Mouse (Mus musculus): ENCODE data around the gene Slc35e4. TPM values are rescaled to one million over a fixed set of nuclear protein-coding genes. Genes with fewer than 3 reads are reported as not detected.
"Not testable (repeated sequence)": the region's sequence is repeated elsewhere in the genome, so short reads cannot be mapped to it uniquely, and the experiment has no call there.

Gene Slc35e4
- 10.8 and 14.5 TPM in 2 replicates for polyA plus RNA-seq (2014; fragmentation: Nextera tagmentation; extraction: Ambion mirVana)

DNA sequence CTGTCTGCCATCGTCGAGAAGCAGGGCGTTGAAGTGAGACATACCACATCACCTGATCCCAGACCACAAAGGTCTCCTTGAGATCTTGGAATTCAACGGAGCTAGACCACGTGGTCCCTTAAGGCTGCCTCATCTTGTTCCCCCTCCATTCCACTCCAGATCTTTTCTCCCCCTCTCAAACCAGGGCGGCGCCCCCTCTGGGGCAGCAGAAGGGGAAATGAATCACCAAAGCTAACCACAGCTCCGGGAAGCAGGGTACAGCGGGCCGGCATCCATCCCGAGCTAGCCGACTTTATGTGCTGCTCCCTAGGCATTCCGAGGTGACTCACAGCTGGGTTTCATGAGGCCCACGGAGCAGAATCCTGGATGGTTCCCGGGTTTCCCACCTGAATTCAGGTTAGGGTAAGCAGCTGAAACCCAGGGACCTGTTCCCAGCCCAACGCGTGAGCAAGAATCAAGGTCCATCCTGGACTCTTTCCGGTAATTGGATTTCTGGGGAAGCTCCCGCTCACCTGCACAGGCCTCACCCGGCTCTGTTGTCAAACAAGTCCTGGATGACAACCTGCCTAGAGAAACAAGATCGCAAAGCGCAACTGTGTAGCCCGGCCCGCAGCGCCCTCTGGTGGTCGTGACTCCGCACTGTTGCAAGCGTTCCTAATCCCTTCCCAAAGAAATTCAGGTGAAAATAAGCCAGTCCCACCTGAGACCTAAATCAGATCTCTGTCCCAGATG is at the start of gene Slc35e4:
Slc35e4 (minus strand) TSS at position 556 of the 732 bp plus-strand sequence.
- Histone ChIP-seq H3K9me3 (ENCODE audit: control insufficient read depth, low read length) (no peaks in the 10 kb centered on the region), H3K27me3 (ENCODE audit: control insufficient read depth, insufficient read depth, low read length) (0 out of 2 replicates have a peak, but pooled peaks cover 4% of the 10 kb centered on the region), H3K4me1 (ENCODE audit: control insufficient read depth, insufficient read depth, low read length) (peaks cover 33% of the 10 kb centered on the region), H3K27ac (replicated peaks; ENCODE audit: low read depth, low read length) (peak within 1 kb of the TSS; percentile 74), H3K36me3 (ENCODE audit: control insufficient read depth, insufficient read depth, low read length) (no peaks in the 10 kb centered on the region), H3K4me2 (ENCODE audit: low read length) (peak within 1 kb of the TSS; percentile 90), H3K9ac (replicated peaks; ENCODE audit: low read length) (peak within 1 kb of the TSS; percentile 60), H3K4me3 (replicated peaks; ENCODE audit: low read depth, low read length) (peak within 1 kb of the TSS; percentile 59)
- peak; percentile 93 for DNase-seq
- peak; percentile 58; the same call in 1 of the 2 replicates for ATAC-seq (ENCODE audit: low FRiP score, low TSS enrichment)
- under 1% methylated on average over 28 of the region's 28 CpGs for WGBS

DNA sequence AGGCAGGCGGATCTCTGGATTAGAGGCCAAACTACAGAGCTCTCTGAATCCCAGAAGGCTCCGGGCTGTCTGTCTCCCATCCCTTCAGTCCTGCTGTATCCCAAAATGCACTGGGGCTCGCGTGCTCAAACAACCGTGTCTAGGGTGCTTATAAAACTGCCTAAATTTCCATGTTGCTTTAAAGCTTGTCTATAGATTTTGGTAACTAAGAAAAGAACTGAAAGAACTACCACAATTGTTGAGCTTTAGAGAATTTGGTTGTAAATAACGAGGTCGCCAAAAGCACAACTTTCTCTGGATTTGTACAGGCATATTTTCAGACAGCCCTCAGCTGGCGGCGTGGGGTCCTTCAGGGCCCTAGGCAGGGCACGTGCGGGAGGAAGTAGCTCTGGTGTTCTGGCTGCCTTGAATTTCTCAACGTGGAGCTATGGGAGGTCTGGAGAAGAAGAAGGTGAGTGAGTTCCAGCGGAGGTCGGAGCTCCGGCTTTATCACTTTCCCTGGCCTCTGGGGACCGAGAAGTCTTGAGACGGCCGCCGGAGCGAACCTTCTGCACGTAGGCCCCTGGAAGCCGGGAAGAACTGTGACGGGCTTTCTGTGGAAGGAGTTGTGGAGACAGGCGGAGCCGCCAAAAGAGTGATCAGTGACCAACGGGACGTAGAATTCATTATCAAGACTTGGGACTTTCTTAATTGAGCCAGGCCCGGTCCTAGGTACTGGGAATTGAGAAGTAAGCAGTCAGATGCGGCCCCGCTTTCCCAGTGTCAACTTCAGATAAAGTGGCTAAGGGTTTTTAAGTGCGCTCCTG is 49.3 kb upstream of the Slc35e4 start, which contains the start of gene Pes1:
Pes1 (plus strand) TSS at position 366 of the 806 bp plus-strand sequence.
- peak within 1 kb of the TSS; percentile 76 for H3K4me3 ChIP-seq (replicated peaks; ENCODE audit: low read depth, low read length)
- peak within 1 kb of the TSS; percentile 52 for H3K27ac ChIP-seq (replicated peaks; ENCODE audit: low read depth, low read length)
- peak within 1 kb of the TSS; percentile 68 for H3K9ac ChIP-seq (replicated peaks; ENCODE audit: low read length)
- H3K27me3 ChIP-seq (ENCODE audit: control insufficient read depth, insufficient read depth, low read length) = no peaks in the 10 kb centered on the region
- peaks cover 11% of the 10 kb centered on the region for H3K36me3 ChIP-seq (ENCODE audit: control insufficient read depth, insufficient read depth, low read length)
- under 1% methylated on average over 31 of the region's 31 CpGs for WGBS
- H3K4me2 ChIP-seq (ENCODE audit: low read length) = peak within 1 kb of the TSS; percentile 68
- H3K9me3 ChIP-seq (ENCODE audit: control insufficient read depth, low read length) = no peaks in the 10 kb centered on the region
- peak; percentile 93 for ATAC-seq (ENCODE audit: low FRiP score, low TSS enrichment)
- H3K4me1 ChIP-seq (ENCODE audit: control insufficient read depth, insufficient read depth, low read length) = peaks cover 11% of the 10 kb centered on the region
- DNase-seq = peak; percentile 92

DNA sequence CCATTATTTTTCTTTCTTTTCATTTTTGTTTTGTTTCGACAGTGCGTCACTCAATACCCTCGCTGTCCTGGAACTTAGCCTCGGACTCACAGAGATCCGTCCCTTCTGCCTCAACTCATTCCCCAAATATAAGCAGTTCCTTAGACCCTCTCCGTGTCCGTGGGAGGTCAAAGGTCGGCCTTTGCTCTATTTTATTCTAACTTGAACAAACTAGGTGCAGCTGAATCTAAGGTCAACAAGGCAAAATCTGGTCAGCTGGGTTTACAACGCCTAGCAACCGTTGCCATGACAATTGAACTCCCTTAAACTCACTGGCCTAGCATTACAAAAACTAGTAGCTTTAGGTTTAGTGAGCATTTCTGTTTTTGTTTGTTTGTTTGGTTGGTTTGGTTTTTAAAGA is 48.7 kb upstream of the Slc35e4 start:
- Histone ChIP-seq H3K9me3 (ENCODE audit: control insufficient read depth, low read length) (no peaks in the 10 kb centered on the region), H3K27me3 (ENCODE audit: control insufficient read depth, insufficient read depth, low read length) (no peaks in the 10 kb centered on the region), H3K4me2 (ENCODE audit: low read length) (peak overlapping the region; percentile 68), H3K9ac (replicated peaks; ENCODE audit: low read length) (peak overlapping the region; percentile 68; the same call in 1 of the 2 replicates), H3K4me1 (ENCODE audit: control insufficient read depth, insufficient read depth, low read length) (peaks cover 11% of the 10 kb centered on the region), H3K27ac (replicated peaks; ENCODE audit: low read depth, low read length) (no peak overlapping the region), H3K36me3 (ENCODE audit: control insufficient read depth, insufficient read depth, low read length) (peaks cover 5% of the 10 kb centered on the region; the same call in 1 of the 2 replicates), H3K4me3 (replicated peaks; ENCODE audit: low read depth, low read length) (peak overlapping the region; percentile 76)
- DNase-seq = no peak
- no peak for ATAC-seq (ENCODE audit: low FRiP score, low TSS enrichment)
- 80% methylated on average over 10 of the region's 10 CpGs for WGBS

DNA sequence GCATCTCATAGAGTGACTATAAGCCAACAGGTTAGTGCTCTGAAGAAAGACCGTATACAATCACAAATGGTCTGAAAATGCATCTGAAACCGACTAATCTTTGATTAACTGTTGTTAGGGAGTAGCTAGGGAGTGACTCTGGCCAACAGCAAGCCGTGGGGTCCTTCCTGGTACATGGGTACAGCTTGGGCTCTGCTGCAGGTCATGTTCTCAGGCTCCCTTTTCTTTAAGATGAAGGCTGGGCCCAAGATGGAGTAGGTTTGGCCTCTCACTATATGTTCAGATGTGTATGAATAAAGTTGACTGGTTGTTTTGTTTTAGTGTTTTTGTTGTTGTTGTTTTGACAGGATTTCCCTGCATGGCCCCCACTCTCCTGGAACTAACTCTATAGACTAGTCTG is 47.3 kb upstream of the Slc35e4 start:
- Histone ChIP-seq H3K27ac (replicated peaks; ENCODE audit: low read depth, low read length) (no peak overlapping the region), H3K36me3 (ENCODE audit: control insufficient read depth, insufficient read depth, low read length) (no peaks in the 10 kb centered on the region), H3K9me3 (ENCODE audit: control insufficient read depth, low read length) (no peaks in the 10 kb centered on the region), H3K4me2 (ENCODE audit: low read length) (no peak overlapping the region), H3K4me3 (replicated peaks; ENCODE audit: low read depth, low read length) (no peak overlapping the region), H3K4me1 (ENCODE audit: control insufficient read depth, insufficient read depth, low read length) (peaks cover 11% of the 10 kb centered on the region), H3K27me3 (ENCODE audit: control insufficient read depth, insufficient read depth, low read length) (no peaks in the 10 kb centered on the region), H3K9ac (replicated peaks; ENCODE audit: low read length) (no peak overlapping the region)
- DNase-seq (no peak), ATAC-seq (ENCODE audit: low FRiP score, low TSS enrichment) (no peak)
- WGBS = 66% methylated on average over 3 of the region's 3 CpGs

DNA sequence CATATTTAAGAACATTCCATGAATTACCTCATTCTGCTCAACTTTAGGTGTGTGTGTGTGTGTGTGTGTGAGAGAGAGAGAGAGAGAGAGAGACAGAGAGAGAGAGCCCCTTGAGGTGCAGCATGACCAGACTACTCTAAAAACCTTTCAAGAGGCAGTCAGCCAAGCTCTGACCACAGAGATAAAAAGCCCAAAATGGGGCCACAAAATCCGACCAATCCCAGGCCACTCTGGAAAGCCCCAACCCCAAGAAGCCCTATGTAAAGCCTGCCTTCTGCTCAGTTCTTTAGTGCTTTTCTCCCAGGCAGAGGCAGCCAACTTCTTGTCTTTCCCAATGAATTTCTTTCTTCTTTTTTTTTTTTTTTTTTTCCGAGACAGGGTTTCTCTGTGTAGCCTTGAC is 46.4 kb upstream of the Slc35e4 start:
- H3K9me3 ChIP-seq (ENCODE audit: control insufficient read depth, low read length) = no peaks in the 10 kb centered on the region
- no peaks in the 10 kb centered on the region for H3K36me3 ChIP-seq (ENCODE audit: control insufficient read depth, insufficient read depth, low read length)
- no peak overlapping the region for H3K4me3 ChIP-seq (replicated peaks; ENCODE audit: low read depth, low read length)
- peaks cover 11% of the 10 kb centered on the region for H3K4me1 ChIP-seq (ENCODE audit: control insufficient read depth, insufficient read depth, low read length)
- WGBS = 55% methylated on average over 2 of the region's 2 CpGs
- DNase-seq = no peak
- no peak overlapping the region for H3K27ac ChIP-seq (replicated peaks; ENCODE audit: low read depth, low read length)
- no peak for ATAC-seq (ENCODE audit: low FRiP score, low TSS enrichment)
- no peaks in the 10 kb centered on the region for H3K27me3 ChIP-seq (ENCODE audit: control insufficient read depth, insufficient read depth, low read length)
- no peak overlapping the region for H3K4me2 ChIP-seq (ENCODE audit: low read length)
- no peak overlapping the region for H3K9ac ChIP-seq (replicated peaks; ENCODE audit: low read length)

DNA sequence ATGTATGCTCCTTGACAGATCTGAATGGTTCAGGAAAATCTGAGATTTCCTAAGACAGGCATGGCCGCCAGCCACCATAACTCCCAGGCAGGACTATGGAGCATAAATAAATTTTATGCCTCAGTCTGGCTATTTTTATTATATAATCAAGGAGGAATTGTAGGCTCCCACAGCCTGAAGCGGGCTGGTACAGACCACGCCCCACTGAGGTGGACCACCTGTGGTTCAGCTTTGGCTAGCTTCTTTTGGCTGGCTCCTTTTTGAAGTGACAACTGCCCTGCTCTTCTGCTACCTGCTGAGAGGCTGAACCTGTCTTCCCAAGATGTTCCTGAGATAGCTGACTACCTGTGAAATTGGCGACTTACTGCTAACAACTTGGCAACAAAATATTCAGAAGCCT is 40.9 kb upstream of the Slc35e4 start:
- not testable (repeated sequence) for H3K9ac ChIP-seq (replicated peaks; ENCODE audit: low read length); ATAC-seq (ENCODE audit: low FRiP score, low TSS enrichment); DNase-seq; H3K9me3 ChIP-seq (ENCODE audit: control insufficient read depth, low read length); H3K4me3 ChIP-seq (replicated peaks; ENCODE audit: low read depth, low read length); H3K4me1 ChIP-seq (ENCODE audit: control insufficient read depth, insufficient read depth, low read length); H3K36me3 ChIP-seq (ENCODE audit: control insufficient read depth, insufficient read depth, low read length); H3K27ac ChIP-seq (replicated peaks; ENCODE audit: low read depth, low read length); H3K27me3 ChIP-seq (ENCODE audit: control insufficient read depth, insufficient read depth, low read length); H3K4me2 ChIP-seq (ENCODE audit: low read length)
- 83% methylated on average over 4 of the region's 4 CpGs for WGBS

DNA sequence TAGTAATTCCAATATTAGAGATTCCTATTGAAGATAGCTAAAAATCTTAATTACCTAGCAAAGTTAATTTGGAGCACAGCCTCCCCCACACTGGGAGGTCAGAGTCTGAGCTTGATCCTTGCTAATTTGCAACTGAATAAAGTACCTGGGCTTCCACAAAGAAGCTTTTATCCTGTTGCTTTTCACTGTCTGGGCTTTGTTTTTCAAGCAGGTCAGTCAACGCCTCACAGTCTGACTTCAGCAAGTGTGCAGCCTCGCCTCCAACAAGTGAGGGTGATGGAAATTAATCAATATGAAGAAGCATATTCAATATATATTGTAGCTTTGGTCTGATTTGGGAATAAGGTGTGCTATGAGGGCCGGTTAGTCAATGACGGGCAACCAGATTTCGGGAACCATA is 40.4 kb upstream of the Slc35e4 start:
- H3K36me3 ChIP-seq (ENCODE audit: control insufficient read depth, insufficient read depth, low read length); H3K27me3 ChIP-seq (ENCODE audit: control insufficient read depth, insufficient read depth, low read length); ATAC-seq (ENCODE audit: low FRiP score, low TSS enrichment); H3K4me2 ChIP-seq (ENCODE audit: low read length); H3K9ac ChIP-seq (replicated peaks; ENCODE audit: low read length); H3K4me3 ChIP-seq (replicated peaks; ENCODE audit: low read depth, low read length); H3K4me1 ChIP-seq (ENCODE audit: control insufficient read depth, insufficient read depth, low read length); DNase-seq; H3K27ac ChIP-seq (replicated peaks; ENCODE audit: low read depth, low read length); H3K9me3 ChIP-seq (ENCODE audit: control insufficient read depth, low read length): not testable (repeated sequence)
- WGBS = 82% methylated on average over 5 of the region's 5 CpGs

DNA sequence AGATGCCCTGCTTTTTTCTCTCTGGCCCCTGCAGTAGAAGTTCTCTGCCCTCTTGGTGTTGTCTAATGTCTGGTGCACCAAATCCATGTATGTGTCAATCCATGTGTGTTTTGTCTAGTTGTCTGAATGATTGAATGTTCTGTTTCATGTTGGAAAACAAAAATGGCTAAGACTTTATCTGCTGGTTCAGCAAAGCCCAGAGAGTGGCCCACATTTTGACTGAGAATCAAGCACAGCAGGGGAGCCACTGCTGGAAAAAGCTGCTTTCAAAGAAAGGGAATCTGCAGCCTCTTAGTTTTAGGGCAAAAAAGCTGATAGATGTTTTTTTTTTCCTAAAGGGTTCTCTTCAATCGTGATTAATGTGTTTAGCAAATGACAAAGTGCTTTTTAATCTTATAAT is 31.9 kb upstream of the Slc35e4 start:
- Histone ChIP-seq H3K4me2 (ENCODE audit: low read length) (no peak overlapping the region), H3K27me3 (ENCODE audit: control insufficient read depth, insufficient read depth, low read length) (no peaks in the 10 kb centered on the region), H3K4me3 (replicated peaks; ENCODE audit: low read depth, low read length) (no peak overlapping the region), H3K36me3 (ENCODE audit: control insufficient read depth, insufficient read depth, low read length) (no peaks in the 10 kb centered on the region), H3K27ac (replicated peaks; ENCODE audit: low read depth, low read length) (no peak overlapping the region), H3K9ac (replicated peaks; ENCODE audit: low read length) (no peak overlapping the region), H3K4me1 (ENCODE audit: control insufficient read depth, insufficient read depth, low read length) (no peaks in the 10 kb centered on the region), H3K9me3 (ENCODE audit: control insufficient read depth, low read length) (no peaks in the 10 kb centered on the region)
- 7% methylated on average over 1 of the region's 1 CpGs for WGBS
- ATAC-seq (ENCODE audit: low FRiP score, low TSS enrichment) (no peak), DNase-seq (no peak)

Measured in midbrain, embryonic 14.5 days (tissue).